Mouse (Mus musculus): Measurements from ENCODE around the gene Dclk1.

DNA sequence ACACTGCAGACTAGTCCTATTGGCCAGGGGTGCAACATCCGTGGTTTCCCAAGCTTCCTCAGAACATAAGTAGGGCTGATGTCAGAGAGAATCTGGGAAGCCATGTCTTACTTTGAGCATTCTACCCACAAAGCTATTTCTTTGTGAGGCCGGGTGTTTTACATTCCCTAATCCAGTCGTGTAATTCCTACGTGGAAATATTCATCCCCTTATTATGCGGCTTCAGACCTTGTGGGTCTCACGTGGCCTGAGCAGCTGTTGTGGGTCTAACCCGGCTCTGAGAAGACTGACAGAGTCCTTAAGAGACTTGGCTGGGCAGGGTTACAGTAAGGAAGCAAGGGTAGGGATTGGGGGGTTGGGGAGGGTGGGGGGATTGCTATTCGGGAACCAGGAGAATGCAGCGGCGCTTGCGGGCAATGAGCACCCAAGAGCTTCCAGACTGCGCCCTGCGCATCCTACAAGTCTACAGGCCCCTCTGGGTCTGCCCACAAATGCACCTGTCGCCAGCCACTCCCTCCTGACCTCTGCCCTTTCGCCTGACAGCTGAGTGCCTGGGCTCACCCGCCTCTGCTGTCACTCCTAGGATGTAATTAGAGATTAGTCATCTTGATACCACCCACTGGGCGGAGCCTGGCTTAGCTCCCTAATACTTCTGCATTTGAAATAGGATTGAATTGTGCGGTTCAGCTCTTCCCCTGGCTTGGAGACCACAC lies 15.5 kb upstream of the Dclk1 start:
- TF ChIP-seq CTCF (IDR thresholded peaks at IDR 0.05; ENCODE audit: control insufficient read depth, insufficient read depth, insufficient replicate concordance, low read depth, low read length) (no peak), POLR2A (IDR thresholded peaks at IDR 0.05; ENCODE audit: control insufficient read depth, low read depth, low read length) (no peak)
